Mouse (Mus musculus) lung, postnatal 25 days (tissue): ENCODE data around the gene Gm10715.
"Not testable (repeated sequence)": the region's sequence is repeated elsewhere in the genome, so short reads cannot be mapped to it uniquely, and the experiment has no call there.

Source experiments
- DNase-seq: peaks from one replicate; pipeline ENCODE4 v3.0.0; 2022; ENCODE audit warnings: low spot score

Gene Gm10715

DNA sequence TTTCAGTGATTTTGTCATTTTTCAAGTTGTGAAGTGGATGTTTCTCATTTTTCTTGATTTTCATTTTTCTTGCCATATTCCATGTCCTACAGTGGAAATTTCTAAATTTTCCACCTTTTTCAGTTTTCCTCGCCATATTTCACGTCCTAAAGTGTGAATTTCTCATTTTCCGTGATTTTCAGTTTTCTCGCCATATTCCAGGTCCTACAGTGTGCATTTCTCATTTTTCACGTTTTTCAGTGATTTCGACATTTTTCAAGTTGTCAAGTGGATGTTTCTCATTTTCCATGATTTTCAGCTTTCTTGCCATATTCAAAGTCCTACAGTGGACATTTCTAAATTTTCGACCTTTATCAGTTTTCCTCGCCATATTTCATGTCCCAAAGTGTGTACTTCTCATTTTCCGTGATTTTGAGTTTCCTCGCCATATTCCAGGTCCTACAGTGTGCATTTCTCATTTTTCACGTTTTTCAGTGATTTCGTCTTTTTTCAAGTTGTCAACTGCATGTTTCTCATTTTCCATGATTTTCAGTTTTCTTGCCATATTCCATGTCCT is 11.7 kb upstream of the Gm10715 start, which contains the start of gene Gm10717:
TSS of gene Gm10717 (plus strand) at position 506 of the 556 bp plus-strand sequence.
- peak; percentile 65 for DNase-seq

DNA sequence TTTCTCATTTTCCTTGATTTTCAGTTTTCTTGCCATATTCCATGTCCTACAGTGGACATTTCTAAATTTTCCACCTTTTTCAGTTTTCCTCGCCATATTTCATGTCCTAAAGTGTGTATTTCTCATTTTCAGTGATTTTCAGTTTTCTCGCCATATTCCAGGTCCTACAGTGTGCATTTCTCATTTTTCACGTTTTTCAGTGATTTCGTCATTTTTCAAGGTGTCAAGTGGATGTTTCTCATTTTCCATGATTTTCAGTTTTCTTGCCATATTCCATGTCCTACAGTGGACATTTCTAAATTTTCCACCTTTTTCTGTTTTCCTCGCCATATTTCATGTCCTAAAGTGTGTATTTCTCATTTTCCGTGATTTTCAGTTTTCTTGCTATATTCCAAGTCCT is 11.0 kb upstream of the Gm10715 start:
- peak; percentile 80 for DNase-seq

- DNase-seq, result not testable (repeated sequence)
Observed at GRCm38 (mm10) chr9:3026136-3026535, 10.5 kb upstream of the Gm10715 start.

DNA sequence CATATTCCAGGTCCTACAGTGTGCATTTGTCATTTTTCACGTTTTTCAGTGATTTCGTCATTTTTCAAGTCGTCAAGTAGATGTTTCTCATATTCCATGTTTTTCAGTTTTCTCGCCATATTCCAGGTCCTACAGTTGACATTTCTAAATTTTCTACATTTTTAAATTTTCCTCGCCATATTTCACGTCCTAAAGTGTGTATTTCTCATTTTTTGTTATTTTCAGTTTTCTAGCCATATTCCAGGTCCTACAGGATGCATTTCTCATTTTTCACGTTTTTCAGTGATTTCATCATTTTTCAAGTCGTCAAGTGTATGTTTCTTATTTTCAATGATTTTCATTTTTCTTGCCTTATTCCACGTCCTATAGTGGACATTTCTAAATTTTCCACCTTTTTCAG is 9.9 kb upstream of the Gm10715 start:
- not testable (repeated sequence) for DNase-seq

DNA sequence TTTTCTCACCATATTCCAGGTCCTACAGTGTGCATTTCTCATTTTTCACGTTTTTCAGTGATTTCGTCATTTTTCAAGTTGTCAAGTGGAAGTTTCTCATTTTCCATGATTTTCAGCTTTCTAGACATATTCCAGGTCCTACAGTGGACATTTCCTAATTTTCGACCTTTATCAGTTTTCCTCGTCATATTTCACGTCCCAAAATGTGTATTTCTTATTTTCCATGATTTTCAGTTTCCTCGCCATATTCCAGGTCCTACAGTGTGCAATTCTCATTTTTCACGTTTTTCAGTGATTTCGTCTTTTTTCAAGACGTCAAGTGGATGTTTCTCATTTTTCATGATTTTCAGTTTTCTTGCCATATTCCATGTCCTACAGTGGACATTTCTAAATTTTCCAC is 9.5 kb upstream of the Gm10715 start:
- not testable (repeated sequence) for DNase-seq

- DNase-seq, result peak; percentile 43
Observed at GRCm38 (mm10) chr9:3029276-3030000, 7.2 kb upstream of the Gm10715 start.

- not testable (repeated sequence) for DNase-seq
Observed at GRCm38 (mm10) chr9:3030677-3031318, 5.9 kb upstream of the Gm10715 start.

GRCm38 (mm10) chr9:3034299-3034698 is 2.4 kb upstream of the Gm10715 start, which contains the start of gene Gm17535:
TSS of gene Gm17535 (plus strand) at chr9:3034599.
- DNase-seq, result not testable (repeated sequence)

GRCm38 (mm10) chr9:3038161-3038560 is 1.5 kb downstream of the Gm10715 start:
- DNase-seq, result not testable (repeated sequence)
